Mouse (Mus musculus) CD4-positive naive resting alpha-beta T cell, adult 76 days (primary cell): ENCODE data around the gene Gm3139. TPM values are rescaled to one million over a fixed set of nuclear protein-coding genes. Genes with fewer than 3 reads are reported as not detected.

Source experiments
- total RNA-seq: library from RNA; stranded (reverse); gene quantifications from one replicate; pipeline ENCODE4 v1.2.4, GENCODE M21; 2023

Gene Gm3139
- total RNA-seq = not detected

GRCm38 (mm10) chr5:94525987-94526386, at the start of gene Gm3139:
TSS of gene Gm3139 (plus strand) at chr5:94526287.

Other genes starting within 250 kb of the Gm3139 start
- not detected for gene A430089I19Rik, start 219.5 kb upstream of the Gm3139 start, total RNA-seq
- not detected for gene Gm6502, start 211.9 kb upstream of the Gm3139 start, total RNA-seq
- not detected for gene AA792892, start 186.5 kb upstream of the Gm3139 start, total RNA-seq
- gene Gm7682, start 80.5 kb upstream of the Gm3139 start, total RNA-seq = not detected
- gene Gm3147, start 90.1 kb downstream of the Gm3139 start, total RNA-seq = not detected
- not detected for gene Gm6509, start 97.7 kb downstream of the Gm3139 start, total RNA-seq
- gene Gm6205, start 122.1 kb downstream of the Gm3139 start, total RNA-seq = not detected